Mouse (Mus musculus): Measurements from ENCODE around the gene Pdk4. TPM values are rescaled to one million over a fixed set of nuclear protein-coding genes. Genes with fewer than 3 reads are reported as not detected.

Gene Pdk4
- 2.6 and 4.6 TPM in 2 replicates for polyA plus RNA-seq (2015; fragmentation: Nextera tagmentation; extraction: Ambion mirVana)

DNA sequence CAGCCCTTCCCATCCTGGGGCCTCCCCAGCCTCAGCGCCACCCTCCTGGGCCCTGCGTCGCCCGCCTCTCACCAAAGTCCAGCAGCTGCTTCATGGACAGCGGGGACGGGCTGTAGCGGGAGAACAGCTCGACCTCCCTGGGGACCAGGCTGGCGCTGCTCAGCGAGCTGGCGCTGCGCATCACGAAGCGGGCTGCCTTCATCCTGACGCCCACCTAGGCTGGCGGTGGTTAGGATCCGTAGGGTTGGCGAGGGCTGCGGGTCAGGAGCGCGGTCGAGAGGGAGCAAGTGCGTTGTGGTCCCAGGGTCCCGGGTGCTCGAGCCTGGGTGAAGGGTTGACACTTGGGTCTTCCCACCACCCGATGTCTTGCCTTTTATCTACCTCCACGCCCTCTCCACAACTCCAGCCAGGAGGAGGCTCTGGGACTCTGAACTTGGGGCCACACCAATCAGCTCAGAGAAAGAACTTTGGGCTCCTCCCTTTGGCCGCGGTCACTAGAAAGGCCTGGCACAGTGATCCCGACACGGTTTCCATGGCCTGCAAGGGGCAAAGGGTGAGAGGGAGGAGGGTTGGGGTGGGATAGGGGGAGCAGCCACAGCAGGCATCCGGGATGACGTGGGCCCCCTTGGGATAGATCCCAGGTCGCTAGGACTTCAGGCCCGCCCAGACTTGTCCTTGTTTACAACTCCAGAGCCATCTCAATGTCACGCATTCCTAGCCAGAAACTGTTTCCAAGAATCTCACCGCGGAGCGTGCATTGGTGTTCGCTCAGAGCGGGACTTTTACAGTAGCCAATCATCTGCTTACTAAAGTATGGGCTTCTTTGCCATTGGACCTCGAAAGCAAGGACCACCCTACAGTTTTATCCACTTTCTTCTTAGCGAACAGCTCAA lies at the start of gene Pdk4:
Gene Pdk4 (minus strand): TSS at position 349 of the 893 bp plus-strand sequence.
- Histone ChIP-seq H3K4me1 (0 out of 2 replicates have a peak, but pooled peaks cover 4% of the 10 kb centered on the region), H3K4me2 (peak within 1 kb of the TSS; percentile 92), H3K36me3 (no peaks in the 10 kb centered on the region), H3K27me3 (no peaks in the 10 kb centered on the region), H3K9ac (peak within 1 kb of the TSS; percentile 45), H3K9me3 (no peaks in the 10 kb centered on the region), H3K4me3 (peak within 1 kb of the TSS; percentile 47), H3K27ac (peak within 1 kb of the TSS; percentile 71)
- under 1% methylated on average over 43 of the region's 43 CpGs for WGBS
- peak; percentile 96 for ATAC-seq (ENCODE audit: borderline replicate concordance, extremely low read depth, low FRiP score, low TSS enrichment)

DNA sequence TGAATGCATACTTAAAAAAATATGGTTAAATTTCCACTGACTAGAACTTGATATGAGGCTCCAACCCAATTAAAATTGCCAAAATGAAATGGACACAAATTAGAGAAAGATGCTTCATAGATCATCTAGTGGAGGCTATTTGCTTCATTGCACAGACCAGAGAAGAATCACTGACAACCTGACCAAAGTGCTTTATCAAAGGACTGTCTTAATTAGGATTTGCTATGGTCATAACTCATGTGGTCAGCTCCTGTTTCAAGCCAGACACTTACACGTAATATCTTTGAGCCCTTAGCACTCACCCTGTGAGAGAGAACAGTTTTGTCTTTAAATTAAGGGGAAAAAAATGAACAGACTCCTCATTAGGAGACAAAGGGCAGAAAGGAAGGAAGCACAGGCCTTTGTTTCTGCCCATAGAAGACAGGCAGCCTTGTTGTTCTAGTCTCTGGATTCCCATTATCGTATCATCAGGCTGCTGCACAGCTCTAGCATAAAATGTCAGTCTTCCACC lies 41.8 kb upstream of the Pdk4 start:
- H3K4me3 ChIP-seq, result no peak overlapping the region
- no peak overlapping the region for H3K4me2 ChIP-seq
- H3K9ac ChIP-seq, result no peak overlapping the region
- no peaks in the 10 kb centered on the region for H3K36me3 ChIP-seq
- H3K4me1 ChIP-seq, result no peaks in the 10 kb centered on the region
- no peaks in the 10 kb centered on the region for H3K27me3 ChIP-seq
- H3K27ac ChIP-seq, result no peak overlapping the region
- ATAC-seq (ENCODE audit: borderline replicate concordance, extremely low read depth, low FRiP score, low TSS enrichment), result no peak
- WGBS, result 66% methylated on average over 2 of the region's 2 CpGs
- no peaks in the 10 kb centered on the region for H3K9me3 ChIP-seq

DNA sequence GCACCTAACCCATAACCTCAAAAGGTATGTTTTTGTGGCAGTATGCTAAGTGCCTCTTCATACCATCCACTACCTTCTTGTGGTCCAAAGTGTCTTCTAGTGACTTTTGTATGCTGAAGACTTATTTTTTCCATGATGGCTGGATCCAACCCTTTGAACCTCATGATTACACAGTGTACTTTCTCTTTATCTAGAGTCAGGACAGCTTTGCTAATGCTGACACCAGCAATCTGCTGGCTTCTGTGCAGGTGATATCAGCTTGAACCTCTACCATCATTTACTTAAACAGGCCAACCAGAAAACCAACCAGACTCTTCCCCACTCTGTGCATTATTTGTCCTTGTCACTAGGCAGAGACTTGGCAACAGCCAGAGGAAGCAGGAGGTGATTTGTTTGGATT lies 39.6 kb upstream of the Pdk4 start:
- no peak for ATAC-seq (ENCODE audit: borderline replicate concordance, extremely low read depth, low FRiP score, low TSS enrichment)
- H3K4me1 ChIP-seq, result no peaks in the 10 kb centered on the region
- H3K27me3 ChIP-seq, result no peaks in the 10 kb centered on the region
- H3K36me3 ChIP-seq, result no peaks in the 10 kb centered on the region
- no peaks in the 10 kb centered on the region for H3K9me3 ChIP-seq
- H3K4me3 ChIP-seq, result no peak overlapping the region
- H3K27ac ChIP-seq, result no peak overlapping the region
- no peak overlapping the region for H3K4me2 ChIP-seq
- no peak overlapping the region for H3K9ac ChIP-seq

DNA sequence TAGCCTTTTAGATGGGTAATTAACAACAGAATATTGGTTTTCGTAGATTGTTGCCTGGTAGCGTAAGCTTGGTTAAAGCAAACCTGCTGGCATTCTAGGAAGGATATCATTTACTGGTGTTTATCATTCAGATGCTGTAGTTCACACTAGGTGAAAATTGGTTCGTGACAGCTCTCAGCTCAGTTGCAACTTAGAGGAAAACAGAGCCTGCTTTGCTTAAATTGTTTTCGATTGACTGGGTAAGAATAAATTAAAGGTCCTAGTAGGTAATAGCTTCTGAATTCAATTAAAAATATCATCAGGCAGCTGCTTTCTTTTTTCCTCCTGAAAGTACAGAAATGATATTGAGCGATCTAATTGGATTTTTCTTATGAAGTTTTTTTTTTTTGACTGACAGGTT lies 21.0 kb upstream of the Pdk4 start:
- no peaks in the 10 kb centered on the region for H3K36me3 ChIP-seq
- H3K4me1 ChIP-seq, result no peaks in the 10 kb centered on the region
- no peak for ATAC-seq (ENCODE audit: borderline replicate concordance, extremely low read depth, low FRiP score, low TSS enrichment)
- H3K27me3 ChIP-seq, result no peaks in the 10 kb centered on the region
- no peak overlapping the region for H3K27ac ChIP-seq
- H3K4me3 ChIP-seq, result no peak overlapping the region
- WGBS, result 78% methylated on average over 5 of the region's 5 CpGs
- H3K4me2 ChIP-seq, result no peak overlapping the region
- no peak overlapping the region for H3K9ac ChIP-seq
- no peaks in the 10 kb centered on the region for H3K9me3 ChIP-seq

DNA sequence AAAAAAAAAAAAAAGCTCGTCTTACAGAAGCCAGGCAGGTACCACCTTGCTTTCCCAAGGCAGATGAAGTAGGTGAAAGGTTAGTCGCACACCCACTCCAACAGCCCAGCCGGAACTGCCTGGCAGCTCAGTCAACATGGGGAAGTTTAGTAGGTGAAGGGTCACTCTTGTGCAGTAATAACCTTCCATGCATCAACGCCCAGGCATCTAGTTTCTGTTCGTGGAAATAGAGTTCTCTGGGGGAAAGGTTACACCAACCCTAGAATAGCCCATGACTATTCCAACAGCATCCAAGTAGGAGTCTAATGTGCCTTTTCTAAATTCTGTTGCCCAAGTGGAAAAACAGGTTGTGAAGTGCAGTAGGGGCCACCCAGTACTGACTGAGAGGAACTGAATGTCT lies 13.6 kb upstream of the Pdk4 start:
- WGBS, result 10% methylated on average over 5 of the region's 5 CpGs
- H3K36me3 ChIP-seq, result no peaks in the 10 kb centered on the region
- no peak overlapping the region for H3K4me3 ChIP-seq
- peak; percentile 85 for ATAC-seq (ENCODE audit: borderline replicate concordance, extremely low read depth, low FRiP score, low TSS enrichment)
- H3K9me3 ChIP-seq, result no peaks in the 10 kb centered on the region
- peak overlapping the region; percentile 9 for H3K27ac ChIP-seq
- peaks cover 11% of the 10 kb centered on the region for H3K4me1 ChIP-seq
- no peaks in the 10 kb centered on the region for H3K27me3 ChIP-seq
- H3K4me2 ChIP-seq, result peak overlapping the region; percentile 1; the same call in 1 of the 2 replicates
- H3K9ac ChIP-seq, result no peak overlapping the region

DNA sequence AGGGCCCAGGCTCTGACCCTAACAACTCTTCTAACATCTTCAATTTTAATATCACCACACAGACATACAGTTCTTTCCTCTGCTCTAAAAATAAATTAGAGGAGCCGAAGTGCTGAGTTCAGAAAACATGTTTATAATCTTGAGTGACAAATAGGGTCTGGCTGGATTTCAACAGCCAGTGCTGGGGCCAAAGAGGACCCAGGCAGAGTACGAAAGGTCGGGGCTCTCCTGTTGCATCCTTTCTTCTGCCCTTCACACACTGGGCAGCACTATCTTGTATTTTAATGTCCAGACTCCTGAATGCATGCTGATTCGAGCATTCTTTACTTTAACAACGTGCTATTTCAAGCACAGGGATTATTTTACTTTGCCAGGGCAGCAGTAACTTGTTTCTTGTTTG lies 13.2 kb upstream of the Pdk4 start:
- ATAC-seq (ENCODE audit: borderline replicate concordance, extremely low read depth, low FRiP score, low TSS enrichment), result no peak
- H3K4me3 ChIP-seq, result no peak overlapping the region
- no peak overlapping the region for H3K9ac ChIP-seq
- WGBS, result 10% methylated on average over 5 of the region's 5 CpGs
- no peaks in the 10 kb centered on the region for H3K36me3 ChIP-seq
- no peaks in the 10 kb centered on the region for H3K27me3 ChIP-seq
- no peaks in the 10 kb centered on the region for H3K9me3 ChIP-seq
- peaks cover 11% of the 10 kb centered on the region for H3K4me1 ChIP-seq
- H3K4me2 ChIP-seq, result peak overlapping the region; percentile 1; the same call in 1 of the 2 replicates
- peak overlapping the region; percentile 9; the same call in 1 of the 2 replicates for H3K27ac ChIP-seq

DNA sequence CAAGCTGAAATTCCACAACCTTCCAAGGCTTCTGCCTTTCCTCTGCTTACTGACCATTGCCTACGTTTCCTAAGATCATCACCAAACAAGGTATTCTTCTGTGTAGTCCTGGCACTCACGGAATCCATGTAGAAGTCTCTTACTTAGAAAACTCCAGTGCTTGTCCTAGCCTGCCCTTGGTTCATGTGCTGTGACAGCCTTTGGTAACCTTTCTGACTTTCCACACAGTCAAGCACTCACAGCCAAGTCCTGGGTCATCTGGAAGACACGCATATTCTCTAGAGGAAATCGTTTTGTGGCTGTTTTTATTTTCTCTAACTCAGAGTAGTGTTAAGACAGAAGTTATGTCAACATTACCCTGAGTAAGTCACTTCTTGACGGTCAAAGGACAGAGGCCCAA lies 11.7 kb upstream of the Pdk4 start:
- no peaks in the 10 kb centered on the region for H3K36me3 ChIP-seq
- H3K9me3 ChIP-seq, result no peaks in the 10 kb centered on the region
- 77% methylated on average over 5 of the region's 5 CpGs for WGBS
- H3K4me2 ChIP-seq, result no peak overlapping the region
- peaks cover 11% of the 10 kb centered on the region for H3K4me1 ChIP-seq
- ATAC-seq (ENCODE audit: borderline replicate concordance, extremely low read depth, low FRiP score, low TSS enrichment), result no peak
- no peaks in the 10 kb centered on the region for H3K27me3 ChIP-seq
- no peak overlapping the region for H3K9ac ChIP-seq
- H3K27ac ChIP-seq, result no peak overlapping the region
- no peak overlapping the region for H3K4me3 ChIP-seq

DNA sequence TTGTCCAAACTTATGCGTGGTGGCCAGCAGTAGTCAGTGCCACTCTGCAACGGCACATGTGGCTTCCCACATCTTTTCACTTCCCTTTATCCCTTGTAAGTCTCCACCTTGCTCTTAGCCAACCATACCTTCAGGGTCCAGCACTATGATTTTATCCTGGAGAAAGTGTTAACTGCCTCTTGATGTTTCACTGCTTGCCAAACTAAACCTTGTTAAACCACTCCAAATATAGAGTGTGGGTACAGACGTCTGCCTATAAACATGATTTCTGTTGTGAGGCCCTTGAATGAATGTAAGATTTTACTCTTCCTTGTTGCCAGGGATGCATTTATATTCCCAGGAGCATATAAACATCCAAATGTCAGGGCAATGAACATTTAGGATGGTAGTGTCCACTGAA lies 10.2 kb upstream of the Pdk4 start:
- no peak for ATAC-seq (ENCODE audit: borderline replicate concordance, extremely low read depth, low FRiP score, low TSS enrichment)
- Histone ChIP-seq H3K27ac (no peak overlapping the region), H3K27me3 (no peaks in the 10 kb centered on the region), H3K9me3 (no peaks in the 10 kb centered on the region), H3K9ac (no peak overlapping the region), H3K4me2 (no peak overlapping the region), H3K4me3 (no peak overlapping the region), H3K4me1 (peaks cover 11% of the 10 kb centered on the region), H3K36me3 (no peaks in the 10 kb centered on the region)
- WGBS, result 73% methylated on average over 3 of the region's 3 CpGs

DNA sequence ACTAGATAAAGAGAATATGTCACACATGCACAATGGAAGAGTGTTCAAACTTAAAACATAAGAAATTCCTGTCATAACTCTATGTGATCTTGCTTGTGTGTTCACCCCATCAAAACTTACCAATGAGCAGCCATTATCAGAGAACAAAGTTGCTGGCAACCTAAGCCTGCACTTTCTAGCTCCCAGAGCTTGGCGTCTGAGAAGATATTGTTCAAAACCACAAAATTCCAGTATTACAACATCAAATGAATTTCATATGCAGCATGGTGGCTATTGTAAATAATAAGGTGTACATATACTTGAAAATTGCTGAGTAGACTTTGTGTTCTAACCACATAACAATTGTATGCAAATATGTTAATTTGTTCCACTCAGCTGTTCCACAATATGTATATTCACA lies 6.7 kb upstream of the Pdk4 start:
- no peak overlapping the region for H3K4me2 ChIP-seq
- no peaks in the 10 kb centered on the region for H3K9me3 ChIP-seq
- H3K4me1 ChIP-seq, result no peaks in the 10 kb centered on the region
- no peak overlapping the region for H3K9ac ChIP-seq
- no peaks in the 10 kb centered on the region for H3K36me3 ChIP-seq
- H3K4me3 ChIP-seq, result no peak overlapping the region
- no peak for ATAC-seq (ENCODE audit: borderline replicate concordance, extremely low read depth, low FRiP score, low TSS enrichment)
- no peaks in the 10 kb centered on the region for H3K27me3 ChIP-seq
- H3K27ac ChIP-seq, result no peak overlapping the region
- 56% methylated on average over 1 of the region's 1 CpGs for WGBS

DNA sequence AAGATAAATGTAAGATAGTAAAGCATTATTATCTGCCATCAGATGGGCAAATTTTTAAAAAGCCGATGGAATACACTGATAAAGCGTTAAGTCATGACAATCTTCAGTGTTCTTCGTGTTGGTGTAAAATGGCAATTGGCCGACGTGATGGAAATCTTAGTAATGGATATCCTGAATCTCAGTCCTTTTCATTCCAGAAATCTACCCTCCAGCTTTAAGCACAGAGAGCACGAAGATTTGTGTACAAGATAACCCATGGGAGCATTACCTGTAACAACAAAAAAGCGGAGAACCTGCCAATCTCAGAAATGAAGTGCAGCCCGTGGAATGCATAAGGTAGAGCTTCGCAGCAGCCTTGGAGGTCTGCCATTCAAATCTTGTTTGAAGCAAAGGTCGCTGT lies 5.4 kb upstream of the Pdk4 start:
- H3K36me3 ChIP-seq, result no peaks in the 10 kb centered on the region
- no peaks in the 10 kb centered on the region for H3K27me3 ChIP-seq
- 0 out of 2 replicates have a peak, but pooled peaks cover 4% of the 10 kb centered on the region for H3K4me1 ChIP-seq
- H3K9ac ChIP-seq, result no peak overlapping the region
- ATAC-seq (ENCODE audit: borderline replicate concordance, extremely low read depth, low FRiP score, low TSS enrichment), result no peak
- no peak overlapping the region for H3K4me3 ChIP-seq
- no peak overlapping the region for H3K4me2 ChIP-seq
- H3K27ac ChIP-seq, result no peak overlapping the region
- 77% methylated on average over 10 of the region's 10 CpGs for WGBS
- no peaks in the 10 kb centered on the region for H3K9me3 ChIP-seq

DNA sequence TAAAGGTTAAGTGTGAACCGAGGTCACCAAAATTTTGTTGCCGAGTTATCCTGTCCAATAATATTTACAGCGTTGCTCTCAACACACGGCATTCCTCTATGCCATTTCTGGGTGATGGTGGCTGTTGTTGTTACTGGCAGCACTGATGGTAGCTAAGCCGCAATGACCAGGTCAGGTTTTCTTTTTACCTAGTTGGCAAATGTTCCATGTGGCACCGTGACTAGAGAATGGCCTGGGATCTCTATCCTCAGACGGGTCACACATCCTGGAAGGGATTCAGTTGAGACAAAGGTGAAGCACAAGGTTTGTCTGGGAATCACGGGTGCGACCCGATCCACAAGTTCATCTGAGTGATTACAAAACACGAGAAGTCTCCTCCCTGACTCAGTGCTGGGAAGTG lies 2.6 kb upstream of the Pdk4 start:
- 84% methylated on average over 11 of the region's 11 CpGs for WGBS
- 0 out of 2 replicates have a peak, but pooled peaks cover 4% of the 10 kb centered on the region for H3K4me1 ChIP-seq
- no peak overlapping the region for H3K9ac ChIP-seq
- no peak overlapping the region for H3K4me2 ChIP-seq
- no peak overlapping the region for H3K4me3 ChIP-seq
- no peak overlapping the region for H3K27ac ChIP-seq
- no peaks in the 10 kb centered on the region for H3K27me3 ChIP-seq
- H3K9me3 ChIP-seq, result no peaks in the 10 kb centered on the region
- no peak for ATAC-seq (ENCODE audit: borderline replicate concordance, extremely low read depth, low FRiP score, low TSS enrichment)
- no peaks in the 10 kb centered on the region for H3K36me3 ChIP-seq

DNA sequence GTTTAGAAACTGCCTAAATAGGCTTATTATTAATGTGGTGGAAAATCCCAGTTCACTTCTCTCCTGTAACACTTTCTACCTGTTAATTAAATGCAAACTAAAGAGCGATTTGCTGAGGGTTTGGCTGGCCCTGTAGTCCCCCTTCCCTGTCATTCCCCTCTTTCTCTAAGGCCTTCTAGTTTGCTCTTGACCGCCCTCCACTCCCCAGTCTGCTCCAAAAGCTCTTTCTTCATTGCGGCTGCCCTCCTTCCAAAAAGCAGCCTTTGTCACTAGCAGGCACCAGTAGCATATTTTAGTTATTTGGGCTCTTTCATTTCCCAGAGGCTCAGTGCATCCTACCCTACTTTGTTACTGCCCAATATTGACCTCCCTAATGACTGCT lies 736 bp upstream of the Pdk4 start:
- no peaks in the 10 kb centered on the region for H3K27me3 ChIP-seq
- no peak overlapping the region for H3K9ac ChIP-seq
- H3K36me3 ChIP-seq, result no peaks in the 10 kb centered on the region
- ATAC-seq (ENCODE audit: borderline replicate concordance, extremely low read depth, low FRiP score, low TSS enrichment), result peak; percentile 21; the same call in 1 of the 2 replicates
- peak overlapping the region; percentile 67 for H3K27ac ChIP-seq
- H3K9me3 ChIP-seq, result no peaks in the 10 kb centered on the region
- peak overlapping the region; percentile 47; the same call in 1 of the 2 replicates for H3K4me3 ChIP-seq
- H3K4me2 ChIP-seq, result peak overlapping the region; percentile 92
- 40% methylated on average over 3 of the region's 3 CpGs for WGBS
- H3K4me1 ChIP-seq, result 0 out of 2 replicates have a peak, but pooled peaks cover 4% of the 10 kb centered on the region
